Mouse (Mus musculus) urinary bladder, postnatal 25 days (tissue): ENCODE measurements around the gene Neurl3.
A peak's percentile ranks its signal among the peaks of the same experiment; 100 is the strongest.

Source experiments
- DNase-seq: peaks from one replicate; pipeline ENCODE4 v3.0.0; 2022; ENCODE audit warnings: low spot score

Neurl3 gene

GRCm38 (mm10) chr1:36258631-36259030, 15.8 kb downstream of the Neurl3 start:
- no peak for DNase-seq

- no peak for DNase-seq
Observed at GRCm38 (mm10) chr1:36257276-36257675, 17.2 kb downstream of the Neurl3 start.

GRCm38 (mm10) chr1:36255871-36256640, 18.4 kb downstream of the Neurl3 start:
- no peak for DNase-seq

GRCm38 (mm10) chr1:36254635-36255360, 19.7 kb downstream of the Neurl3 start:
- no peak for DNase-seq

GRCm38 (mm10) chr1:36252791-36253190, 21.7 kb downstream of the Neurl3 start:
- peak; percentile 69 for DNase-seq

GRCm38 (mm10) chr1:36251426-36251825, 23.1 kb downstream of the Neurl3 start:
- no peak for DNase-seq

GRCm38 (mm10) chr1:36246688-36247087, 27.8 kb downstream of the Neurl3 start:
- no peak for DNase-seq

- DNase-seq, result no peak
Observed at GRCm38 (mm10) chr1:36244828-36245215, 29.7 kb downstream of the Neurl3 start.

GRCm38 (mm10) chr1:36244058-36244827, 30.2 kb downstream of the Neurl3 start, which contains the start of gene Uggt1:
Gene Uggt1, minus strand, starts transcription at chr1:36244720.
- peak; percentile 82 for DNase-seq

- DNase-seq, result no peak
Observed at GRCm38 (mm10) chr1:36243447-36244057, 30.9 kb downstream of the Neurl3 start.

- no peak for DNase-seq
Observed at GRCm38 (mm10) chr1:36241903-36242429, 32.5 kb downstream of the Neurl3 start.

- DNase-seq, result no peak
Observed at GRCm38 (mm10) chr1:36240176-36240575, 34.3 kb downstream of the Neurl3 start.

GRCm38 (mm10) chr1:36239396-36239795, 35.1 kb downstream of the Neurl3 start:
- no peak for DNase-seq

GRCm38 (mm10) chr1:36235855-36236254, 38.6 kb downstream of the Neurl3 start:
- no peak for DNase-seq

GRCm38 (mm10) chr1:36235057-36235639, 39.3 kb downstream of the Neurl3 start:
- DNase-seq, result no peak

GRCm38 (mm10) chr1:36233218-36233617, 41.3 kb downstream of the Neurl3 start:
- no peak for DNase-seq

GRCm38 (mm10) chr1:36230919-36231705, 43.4 kb downstream of the Neurl3 start:
- DNase-seq, result no peak

- DNase-seq, result no peak
Observed at GRCm38 (mm10) chr1:36228461-36228860, 46.0 kb downstream of the Neurl3 start.

GRCm38 (mm10) chr1:36224648-36225047, 49.8 kb downstream of the Neurl3 start:
- no peak for DNase-seq
